Mouse (Mus musculus) liver, adult 2 months (tissue): ENCODE results near the gene Aifm3. TPM values are rescaled to one million over a fixed set of nuclear protein-coding genes. Genes with fewer than 3 reads are reported as not detected.
"Not testable (repeated sequence)": the region's sequence is repeated elsewhere in the genome, so short reads cannot be mapped to it uniquely, and the experiment has no call there.

Experiments
- DNase-seq: peaks from one replicate; pipeline ENCODE4 v3.0.0-alpha.2; 2011; ENCODE audit warnings: low read depth, low spot score; ENCODE audit errors: extremely low read depth
- H3K27ac ChIP-seq: fragments of 200-500 bp; replicated peaks from 2 replicates; pipeline ENCODE4 v1.5.1; 2012; ENCODE audit warnings: low read depth, mild to moderate bottlenecking, control low read depth, inconsistent platforms, low read length; ENCODE audit not compliant: insufficient read depth
- H3K27me3 ChIP-seq: fragments of 200-500 bp; 2 replicates; pipeline ENCODE4 v1.6.1; 2012; ENCODE audit warnings: mild to moderate bottlenecking, moderate library complexity, low read length, inconsistent platforms; ENCODE audit not compliant: control insufficient read depth, insufficient read depth
- H3K36me3 ChIP-seq: fragments of 200-500 bp; 2 replicates; pipeline ENCODE4 v1.6.1; 2012; ENCODE audit warnings: low read length, inconsistent platforms; ENCODE audit not compliant: control insufficient read depth, insufficient read depth
- H3K4me1 ChIP-seq: fragments of 200-500 bp; 2 replicates; pipeline ENCODE4 v1.6.1; 2011; ENCODE audit warnings: low read length; ENCODE audit not compliant: control insufficient read depth, insufficient read depth
- H3K4me3 ChIP-seq: fragments of 200-500 bp; 2 replicates; pipeline ENCODE4 v1.5.1; 2011; ENCODE audit warnings: low read depth, mild to moderate bottlenecking, control low read depth, low read length, moderate library complexity; ENCODE audit not compliant: insufficient read depth
- H3K79me2 ChIP-seq: fragments of 200-500 bp; 2 replicates; pipeline ENCODE4 v1.6.1; 2012; ENCODE audit warnings: inconsistent platforms, mild to moderate bottlenecking, low read length, moderate library complexity; ENCODE audit not compliant: control insufficient read depth, insufficient read depth
- H3K9ac ChIP-seq: fragments of 200-500 bp; 2 replicates; pipeline ENCODE4 v1.6.1; 2012; ENCODE audit warnings: low read depth, mild to moderate bottlenecking, control low read depth, inconsistent platforms, low read length
- CTCF ChIP-seq: fragments of 200-500 bp; IDR thresholded peaks from 2 replicates; pipeline ENCODE4 v1.5.1; 2011; ENCODE audit warnings: low read depth, low read length, control low read depth
- POLR2A ChIP-seq: fragments of 200-500 bp; IDR thresholded peaks from 2 replicates; pipeline ENCODE4 v1.6.1; 2011; ENCODE audit warnings: low read length, control low read depth; ENCODE audit not compliant: insufficient read depth; ENCODE audit errors: extremely low read depth
- WGBS: fragments of 180-500 bp; shearing (Covaris S2); methylation state at CpG from one replicate; pipeline ENCODE4 v1.1.7; 2018; 5-methylcytosine and 5-hydroxymethylcytosine counted together
- polyA plus RNA-seq: library from polyadenylated mRNA; depleted of rRNA; stranded (reverse); fragments of >200 nt; gene quantifications from 2 replicates; pipeline ENCODE4 v1.2.3, GENCODE M21; 2012
- total RNA-seq: library from RNA; depleted of rRNA; stranded (reverse); fragments of >200 nt; gene quantifications from 2 replicates; pipeline ENCODE4 v1.2.3, GENCODE M21; 2014

The Aifm3 gene
- total and polyA plus RNA-seq, 2 experiments, result 1.4 to 3.5 TPM

DNA sequence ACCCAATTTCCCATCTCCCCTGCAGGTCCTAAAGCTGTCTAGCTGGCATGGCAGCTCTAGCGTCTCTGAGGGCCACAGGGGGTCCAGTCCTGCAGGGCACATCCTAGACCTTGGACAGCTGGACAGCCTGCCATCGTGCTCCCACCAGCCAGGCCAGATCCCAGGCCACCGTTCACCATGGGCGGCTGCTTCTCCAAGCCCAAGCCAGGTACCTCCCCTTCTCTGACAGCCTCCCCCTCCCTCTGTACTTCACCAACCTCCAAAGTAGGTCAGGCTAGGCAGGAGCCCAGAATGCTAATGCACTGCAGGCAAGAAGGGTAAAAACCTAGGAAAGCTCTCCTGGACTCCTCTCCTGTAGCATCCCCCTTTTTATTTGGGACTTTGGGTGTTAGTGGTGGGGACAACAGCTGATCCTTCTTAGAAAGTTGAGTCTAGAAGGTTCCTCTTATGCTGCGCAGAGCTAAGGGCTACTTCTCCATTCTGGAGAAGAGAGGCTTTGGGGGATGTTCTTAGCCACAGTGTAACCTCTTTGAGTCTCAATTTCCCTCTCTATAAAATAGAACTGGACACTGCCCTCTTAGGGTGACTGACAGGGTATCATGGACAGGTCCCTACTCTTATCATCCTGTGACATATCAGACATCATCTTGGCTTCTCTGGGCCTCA lies 2.6 kb downstream of the Aifm3 start:
- H3K27me3 ChIP-seq, result no peaks in the 10 kb centered on the region
- no peak overlapping the region for H3K27ac ChIP-seq
- no peak for DNase-seq
- TF ChIP-seq CTCF (no peak), POLR2A (no peak)
- no peak overlapping the region for H3K4me3 ChIP-seq
- H3K9ac ChIP-seq, result no peak overlapping the region
- H3K36me3 ChIP-seq, result no peaks in the 10 kb centered on the region
- H3K4me1 ChIP-seq, result peaks cover 1% of the 10 kb centered on the region; the same call in 1 of the 2 replicates
- H3K79me2 ChIP-seq, result no peaks in the 10 kb centered on the region
- WGBS, result 80% methylated on average over 5 of the region's 5 CpGs

GRCm38 (mm10) chr16:17496499-17497305 lies 7.3 kb downstream of the Aifm3 start:
- H3K9ac ChIP-seq, result no peak overlapping the region
- no peak for DNase-seq
- TF ChIP-seq POLR2A (no peak), CTCF (no peak)
- 78% methylated on average over 2 of the region's 2 CpGs for WGBS
- H3K27me3 ChIP-seq, result no peaks in the 10 kb centered on the region
- no peaks in the 10 kb centered on the region for H3K36me3 ChIP-seq
- H3K79me2 ChIP-seq, result no peaks in the 10 kb centered on the region
- H3K4me1 ChIP-seq, result no peaks in the 10 kb centered on the region; the same call in 1 of the 2 replicates
- H3K4me3 ChIP-seq, result no peak overlapping the region
- H3K27ac ChIP-seq, result no peak overlapping the region

GRCm38 (mm10) chr16:17499249-17499883 lies 10.0 kb downstream of the Aifm3 start:
- H3K9ac ChIP-seq, result no peak overlapping the region
- no peak for TF ChIP-seq POLR2A
- no peak for TF ChIP-seq CTCF
- no peak overlapping the region for H3K27ac ChIP-seq
- no peaks in the 10 kb centered on the region for H3K36me3 ChIP-seq
- no peaks in the 10 kb centered on the region; the same call in 1 of the 2 replicates for H3K4me1 ChIP-seq
- no peak overlapping the region for H3K4me3 ChIP-seq
- no peak for DNase-seq
- 84% methylated on average over 10 of the region's 10 CpGs for WGBS
- no peaks in the 10 kb centered on the region for H3K27me3 ChIP-seq
- no peaks in the 10 kb centered on the region for H3K79me2 ChIP-seq

DNA sequence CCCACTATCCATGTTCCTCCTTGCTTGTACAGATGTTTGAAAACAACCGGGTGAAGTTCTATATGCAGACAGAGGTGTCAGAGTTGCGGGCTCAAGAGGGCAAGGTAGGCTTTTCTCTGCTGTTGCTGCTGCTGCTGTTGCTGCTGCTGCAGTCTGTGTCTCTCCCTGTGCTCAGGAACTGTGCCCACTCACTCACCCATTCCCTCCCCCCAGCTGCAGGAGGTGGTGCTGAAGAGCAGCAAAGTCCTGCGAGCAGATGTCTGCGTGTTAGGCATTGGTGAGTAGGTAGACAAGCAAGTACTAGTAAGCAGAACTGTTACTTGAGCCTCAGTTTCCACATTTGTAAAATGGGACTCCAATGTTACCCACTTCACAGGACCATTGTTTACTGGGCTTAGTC lies 13.3 kb downstream of the Aifm3 start:
- no peaks in the 10 kb centered on the region for H3K27me3 ChIP-seq
- DNase-seq, result no peak
- no peaks in the 10 kb centered on the region for H3K4me1 ChIP-seq
- H3K79me2 ChIP-seq, result no peaks in the 10 kb centered on the region
- H3K36me3 ChIP-seq, result no peaks in the 10 kb centered on the region
- no peak for TF ChIP-seq POLR2A
- no peak for TF ChIP-seq CTCF
- no peak overlapping the region for H3K4me3 ChIP-seq
- H3K9ac ChIP-seq, result no peak overlapping the region
- H3K27ac ChIP-seq, result no peak overlapping the region
- WGBS, result 72% methylated on average over 4 of the region's 4 CpGs

- no peak overlapping the region for H3K27ac ChIP-seq
- H3K4me1 ChIP-seq, result peaks cover 7% of the 10 kb centered on the region
- DNase-seq, result no peak
- TF ChIP-seq POLR2A, result no peak
- TF ChIP-seq CTCF, result no peak
- no peak overlapping the region for H3K9ac ChIP-seq
- H3K4me3 ChIP-seq, result no peak overlapping the region
- peaks cover 4% of the 10 kb centered on the region; the same call in 1 of the 2 replicates for H3K79me2 ChIP-seq
- H3K36me3 ChIP-seq, result no peaks in the 10 kb centered on the region
- 89% methylated on average over 5 of the region's 5 CpGs for WGBS
- no peaks in the 10 kb centered on the region for H3K27me3 ChIP-seq
These were observed 17.7 kb downstream of the Aifm3 start for GRCm38 (mm10) chr16:17507018-17507552.

- not testable (repeated sequence) for H3K79me2 ChIP-seq
- 22% methylated on average over 3 of the region's 3 CpGs for WGBS
These were observed 18.6 kb downstream of the Aifm3 start for GRCm38 (mm10) chr16:17508031-17508430.

More at GRCm38 (mm10) chr16:17508031-17508430, 18.6 kb downstream of the Aifm3 start:
- DNase-seq, H3K36me3 ChIP-seq, H3K27me3 ChIP-seq, H3K9ac ChIP-seq, H3K4me1 ChIP-seq: not testable (repeated sequence)
- peak overlapping the region; percentile 94; the same call in 1 of the 2 replicates for H3K4me3 ChIP-seq
- peak overlapping the region; percentile 92; the same call in 1 of the 2 replicates for H3K27ac ChIP-seq
